Mouse (Mus musculus) MEL (cell line): ENCODE data around the gene Mcf2l. TPM values are rescaled to one million over a fixed set of nuclear protein-coding genes. Genes with fewer than 3 reads are reported as not detected.

Experiments
- DNase-seq: peaks from one replicate; pipeline ENCODE4 v3.0.0; 2011; ENCODE audit warnings: low read depth, low spot score
- H3K27ac ChIP-seq: 2 replicates; pipeline ENCODE4 v1.5.1; 2012; ENCODE audit warnings: low read depth, mild to moderate bottlenecking, control low read depth, low read length, moderate library complexity; ENCODE audit not compliant: control insufficient read depth
- H3K27me3 ChIP-seq, 2 experiments: fragments of 150-350 bp in 1 of 2; sonication (generic) in 1 of 2; 2 replicates each; pipeline ENCODE4 v1.6.1; 2012; ENCODE audit warnings: low read length in 2 of 2, mild to moderate bottlenecking in 2 of 2, improper control_type of control experiment in 1 of 2, moderate library complexity in 1 of 2; ENCODE audit not compliant: insufficient read depth in 2 of 2, control insufficient read depth in 1 of 2
- H3K36me3 ChIP-seq, 2 experiments: 2 replicates each; pipeline ENCODE4 v1.6.1; 2012 to 2014; ENCODE audit warnings: low read length in 2 of 2, improper control_type of control experiment in 1 of 2, inconsistent platforms in 1 of 2, mild to moderate bottlenecking in 1 of 2; ENCODE audit not compliant: insufficient read depth in 2 of 2, control insufficient read depth in 1 of 2
- H3K4me1 ChIP-seq, 2 experiments: fragments of 150-350 bp in 1 of 2; sonication (generic) in 1 of 2; 2 replicates each; pipeline ENCODE4 v1.6.1; 2012; ENCODE audit warnings: low read length in 2 of 2, improper control_type of control experiment in 1 of 2, mild to moderate bottlenecking in 1 of 2; ENCODE audit not compliant: insufficient read depth in 2 of 2, control insufficient read depth in 1 of 2
- H3K4me3 ChIP-seq, 2 experiments: fragments of 150-350 bp in 1 of 2; sonication (generic) in 1 of 2; 2 replicates each; pipeline ENCODE4 v1.5.1; 2012; ENCODE audit warnings: low read depth in 2 of 2, low read length in 2 of 2, mild to moderate bottlenecking in 2 of 2, moderate library complexity in 2 of 2, control low read depth in 1 of 2, improper control_type of control experiment in 1 of 2; ENCODE audit not compliant: control insufficient read depth in 1 of 2, insufficient read depth in 1 of 2
- H3K79me2 ChIP-seq: 2 replicates; pipeline ENCODE4 v1.6.1; 2012; ENCODE audit warnings: mild to moderate bottlenecking, low read length, moderate library complexity; ENCODE audit not compliant: control insufficient read depth, poor library complexity, insufficient read depth
- H3K9ac ChIP-seq: 2 replicates; pipeline ENCODE4 v1.6.1; 2012; ENCODE audit warnings: low read depth, mild to moderate bottlenecking, control low read depth, low read length, moderate library complexity; ENCODE audit not compliant: control insufficient read depth, poor library complexity, severe bottlenecking
- H3K9me3 ChIP-seq: fragments of 150-350 bp; sonication (generic); replicated peaks from 2 replicates; pipeline ENCODE4 v1.6.1; 2012; ENCODE audit warnings: mild to moderate bottlenecking, low read length, improper control_type of control experiment, moderate library complexity; ENCODE audit not compliant: insufficient read depth
- CTCF ChIP-seq, 3 experiments: IDR thresholded peaks in 2 of 3; conservative IDR thresholded peaks in 1 of 3; 2 replicates each; pipeline ENCODE4 v1.5.1; 2011 to 2012; ENCODE audit warnings: low read length in 3 of 3, low read depth in 2 of 3, mild to moderate bottlenecking in 2 of 3, improper control_type of control experiment in 1 of 3, inconsistent platforms in 1 of 3, mixed read lengths in 1 of 3, moderate library complexity in 1 of 3; ENCODE audit not compliant: control insufficient read depth in 1 of 3, insufficient read depth in 1 of 3, poor library complexity in 1 of 3, severe bottlenecking in 1 of 3
- ELF1 ChIP-seq: IDR thresholded peaks from 2 replicates; pipeline ENCODE4 v1.6.1; 2014; ENCODE audit warnings: low read depth, mild to moderate bottlenecking, inconsistent platforms, low read length, improper control_type of control experiment, moderate library complexity
- EP300 ChIP-seq, 2 experiments: IDR thresholded peaks; 2 replicates each; pipeline ENCODE4 v1.6.1; 2011; ENCODE audit warnings: improper control_type of control experiment in 2 of 2, low read length in 2 of 2, low read depth in 1 of 2, mild to moderate bottlenecking in 1 of 2
- GATA1 ChIP-seq: IDR thresholded peaks from 2 replicates; pipeline ENCODE4 v1.6.1; 2011; ENCODE audit warnings: low read depth, low read length, improper control_type of control experiment
- JUND ChIP-seq: IDR thresholded peaks from 2 replicates; pipeline ENCODE4 v1.6.1; 2011; ENCODE audit warnings: low read depth, mild to moderate bottlenecking, improper control_type of control experiment, low read length
- MAX ChIP-seq: IDR thresholded peaks from 2 replicates; pipeline ENCODE4 v1.6.1; 2011; ENCODE audit warnings: low read length, improper control_type of control experiment
- MAZ ChIP-seq: IDR thresholded peaks from 2 replicates; pipeline ENCODE4 v1.6.1; 2012; ENCODE audit warnings: low read depth, mild to moderate bottlenecking, inconsistent platforms, low read length, improper control_type of control experiment
- MEF2A ChIP-seq: IDR thresholded peaks from 2 replicates; pipeline ENCODE4 v1.6.1; 2014; ENCODE audit warnings: low read depth, mild to moderate bottlenecking, inconsistent platforms, low read length, improper control_type of control experiment; ENCODE audit not compliant: poor library complexity, insufficient replicate concordance, severe bottlenecking; ENCODE audit errors: extremely low read depth
- MXI1 ChIP-seq: IDR thresholded peaks from 2 replicates; pipeline ENCODE4 v1.6.1; 2011; ENCODE audit warnings: mild to moderate bottlenecking, low read depth, low read length, improper control_type of control experiment
- MYC ChIP-seq: IDR thresholded peaks from 2 replicates; pipeline ENCODE4 v1.6.1; 2011; ENCODE audit warnings: low read depth, mild to moderate bottlenecking, low read length, improper control_type of control experiment, moderate library complexity
- NELFE ChIP-seq: IDR thresholded peaks from 2 replicates; pipeline ENCODE4 v1.6.1; 2011; ENCODE audit warnings: low read depth, low read length, improper control_type of control experiment
- NRF1 ChIP-seq: IDR thresholded peaks from 2 replicates; pipeline ENCODE4 v1.6.1; 2014; ENCODE audit warnings: low read depth, mild to moderate bottlenecking, inconsistent platforms, low read length, improper control_type of control experiment, moderate library complexity; ENCODE audit not compliant: poor library complexity, insufficient read depth, severe bottlenecking
- UBTF ChIP-seq: IDR thresholded peaks from 2 replicates; pipeline ENCODE4 v1.6.1; 2012; ENCODE audit warnings: low read depth, mild to moderate bottlenecking, inconsistent platforms, low read length, improper control_type of control experiment, moderate library complexity, borderline replicate concordance; ENCODE audit not compliant: insufficient read depth
- USF1 ChIP-seq: IDR thresholded peaks from 2 replicates; pipeline ENCODE4 v1.6.1; 2014; ENCODE audit warnings: low read depth, mild to moderate bottlenecking, inconsistent platforms, low read length, improper control_type of control experiment, moderate library complexity
- USF2 ChIP-seq, 2 experiments: IDR thresholded peaks; 2 replicates each; pipeline ENCODE4 v1.6.1; 2011 to 2012; ENCODE audit warnings: improper control_type of control experiment in 2 of 2, low read length in 2 of 2, borderline replicate concordance in 1 of 2, inconsistent platforms in 1 of 2, low read depth in 1 of 2, mild to moderate bottlenecking in 1 of 2; ENCODE audit not compliant: insufficient read depth in 1 of 2
- ZC3H11A ChIP-seq: IDR thresholded peaks from 2 replicates; pipeline ENCODE4 v1.6.1; 2012; ENCODE audit warnings: low read depth, mild to moderate bottlenecking, inconsistent platforms, low read length, improper control_type of control experiment
- ZKSCAN1 ChIP-seq: IDR thresholded peaks from 2 replicates; pipeline ENCODE4 v1.6.1; 2012; ENCODE audit warnings: low read depth, mild to moderate bottlenecking, inconsistent platforms, low read length, improper control_type of control experiment, moderate library complexity
- ZNF384 ChIP-seq: IDR thresholded peaks from 2 replicates; pipeline ENCODE4 v1.6.1; 2012; ENCODE audit warnings: low read depth, mild to moderate bottlenecking, inconsistent platforms, low read length, improper control_type of control experiment
- polyA plus RNA-seq, 2 experiments: library from polyadenylated mRNA; stranded (reverse) in 1 of 2; unstranded in 1 of 2; fragments of >175 nt in 1 of 2; fragments of >200 nt in 1 of 2; gene quantifications; 2 replicates each; pipeline versions ENCODE4 v1.2.1 to v1.2.4; 2012; ENCODE audit warnings: low replicate concordance in 2 of 2, low read depth in 1 of 2; ENCODE audit not compliant: insufficient read length in 2 of 2, insufficient read depth in 1 of 2, missing spikeins in 1 of 2
- total RNA-seq: library from RNA; depleted of rRNA; stranded (reverse); fragments of 300-350 nt; gene quantifications from 2 replicates; pipeline ENCODE4 v1.2.3, GENCODE M21; 2012

The Mcf2l gene
- total and polyA plus RNA-seq, 3 experiments, result 1.2 to 3.6 TPM; not detected in 1

DNA sequence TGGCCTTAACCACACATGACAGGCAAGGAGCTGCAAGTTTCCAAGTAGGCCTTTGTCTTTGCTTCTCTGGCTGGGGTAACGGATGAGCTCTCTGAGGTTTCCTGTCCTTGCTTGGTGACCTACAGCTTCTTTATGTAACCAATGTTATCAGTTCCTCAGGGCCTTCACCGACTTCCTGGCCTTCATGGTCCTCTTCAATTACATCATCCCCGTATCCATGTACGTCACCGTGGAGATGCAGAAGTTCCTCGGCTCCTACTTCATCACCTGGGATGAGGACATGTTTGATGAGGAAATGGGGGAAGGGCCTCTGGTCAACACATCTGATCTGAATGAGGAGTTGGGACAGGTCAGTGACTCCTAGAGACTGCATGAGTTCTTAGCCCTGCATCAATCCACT is 45.3 kb upstream of the Mcf2l start:
- Histone ChIP-seq H3K36me3 (peaks cover 0 to 2% of the 10 kb centered on the region in 2 experiments; a peak in 2 of 4 replicates), H3K4me3 (no peak overlapping the region), H3K27ac (no peak overlapping the region), H3K4me1 (no peaks in the 10 kb centered on the region), H3K79me2 (no peaks in the 10 kb centered on the region), H3K9me3 (no peaks in the 10 kb centered on the region), H3K27me3 (no peaks in the 10 kb centered on the region), H3K9ac (no peak overlapping the region)
- DNase-seq, result no peak
- TF ChIP-seq MAZ, result no peak
- no peak for TF ChIP-seq NELFE
- no peak for TF ChIP-seq MYC
- no peak for TF ChIP-seq CTCF (IDR thresholded peaks at IDR 0.05 in 2 of 3, conservative IDR thresholded peaks at IDR 0.05 in 1 of 3; ENCODE audit: control insufficient read depth in 1 of 3, insufficient read depth in 1 of 3, low read depth in 2 of 3, low read length in 3 of 3, poor library complexity in 1 of 3, severe bottlenecking in 1 of 3)
- TF ChIP-seq ZC3H11A, result no peak
- TF ChIP-seq ELF1, result no peak
- TF ChIP-seq GATA1, result no peak
- no peak for TF ChIP-seq USF1
- TF ChIP-seq UBTF, result no peak
- no peak for TF ChIP-seq USF2 (IDR thresholded peaks at IDR 0.05; ENCODE audit: borderline replicate concordance in 1 of 2, insufficient read depth in 1 of 2, low read depth in 1 of 2, low read length in 2 of 2)
- TF ChIP-seq NRF1, result no peak
- no peak for TF ChIP-seq EP300 (IDR thresholded peaks at IDR 0.05; ENCODE audit: low read depth in 1 of 2, low read length in 2 of 2)
- no peak for TF ChIP-seq ZNF384
- no peak for TF ChIP-seq MAX
- no peak for TF ChIP-seq JUND
- TF ChIP-seq MXI1, result no peak

DNA sequence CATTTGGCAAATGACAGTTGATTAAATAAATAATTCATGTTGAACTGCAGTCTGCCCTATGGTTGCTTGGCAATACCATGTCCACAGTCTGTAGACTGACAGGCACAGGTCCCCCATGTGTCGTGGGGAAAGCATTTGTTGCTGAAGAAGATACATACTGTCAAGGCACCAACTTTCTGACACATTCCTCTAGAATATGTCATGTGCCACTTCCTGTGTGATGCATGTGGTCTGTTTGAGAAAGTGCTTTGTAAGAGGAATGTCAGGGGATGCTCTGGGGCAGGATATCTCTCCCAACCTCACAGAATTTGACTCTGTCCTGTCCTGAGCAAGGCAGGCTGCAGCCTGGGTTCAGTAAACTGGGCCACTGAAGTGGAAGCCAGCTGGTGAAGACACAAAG is 44.2 kb upstream of the Mcf2l start:
- DNase-seq, result no peak
- Histone ChIP-seq H3K9ac (no peak overlapping the region), H3K4me3 (no peak overlapping the region), H3K27ac (no peak overlapping the region), H3K79me2 (no peaks in the 10 kb centered on the region), H3K36me3 (peaks cover 0 to 2% of the 10 kb centered on the region in 2 experiments; a peak in 2 of 4 replicates), H3K9me3 (no peaks in the 10 kb centered on the region), H3K4me1 (no peaks in the 10 kb centered on the region), H3K27me3 (no peaks in the 10 kb centered on the region)
- no peak for TF ChIP-seq ZKSCAN1
- no peak for TF ChIP-seq NELFE
- no peak for TF ChIP-seq MYC
- TF ChIP-seq MXI1, result no peak
- TF ChIP-seq EP300 (IDR thresholded peaks at IDR 0.05; ENCODE audit: low read depth in 1 of 2, low read length in 2 of 2), result no peak
- TF ChIP-seq USF1, result no peak
- no peak for TF ChIP-seq MEF2A
- TF ChIP-seq GATA1, result no peak
- no peak for TF ChIP-seq MAX
